Mouse (Mus musculus) lung, postnatal 0 days (tissue): ENCODE data around the gene Amy2a4.
"Not testable (repeated sequence)": the region's sequence is repeated elsewhere in the genome, so short reads cannot be mapped to it uniquely, and the experiment has no call there.

Experiments
- CTCF ChIP-seq: IDR thresholded peaks from 2 replicates; pipeline ENCODE4 v1.5.1; 2016; ENCODE audit warnings: antibody characterized with exemption, mild to moderate bottlenecking
- EP300 ChIP-seq: IDR thresholded peaks from 2 replicates; pipeline ENCODE4 v1.6.1; 2016; ENCODE audit warnings: antibody characterized with exemption, mild to moderate bottlenecking, control low read depth

- not testable (repeated sequence) for TF ChIP-seq CTCF, EP300
These were observed at the start of gene Amy2a4 for GRCm38 (mm10) chr3:113291349-113291748.
